Mouse (Mus musculus) testis, adult 2 months (tissue): ENCODE data around the gene Ppp6c.

Source experiments
- CTCF ChIP-seq: fragments of 200-500 bp; IDR thresholded peaks from 2 replicates; pipeline ENCODE4 v1.5.1; 2012; ENCODE audit warnings: low read depth, mild to moderate bottlenecking, inconsistent platforms, low read length, moderate library complexity; ENCODE audit not compliant: control insufficient read depth, insufficient read depth, insufficient replicate concordance
- POLR2A ChIP-seq: fragments of 200-500 bp; IDR thresholded peaks from 2 replicates; pipeline ENCODE4 v1.6.1; 2012; ENCODE audit warnings: low read depth, mild to moderate bottlenecking, inconsistent platforms, low read length, moderate library complexity; ENCODE audit not compliant: control insufficient read depth

DNA sequence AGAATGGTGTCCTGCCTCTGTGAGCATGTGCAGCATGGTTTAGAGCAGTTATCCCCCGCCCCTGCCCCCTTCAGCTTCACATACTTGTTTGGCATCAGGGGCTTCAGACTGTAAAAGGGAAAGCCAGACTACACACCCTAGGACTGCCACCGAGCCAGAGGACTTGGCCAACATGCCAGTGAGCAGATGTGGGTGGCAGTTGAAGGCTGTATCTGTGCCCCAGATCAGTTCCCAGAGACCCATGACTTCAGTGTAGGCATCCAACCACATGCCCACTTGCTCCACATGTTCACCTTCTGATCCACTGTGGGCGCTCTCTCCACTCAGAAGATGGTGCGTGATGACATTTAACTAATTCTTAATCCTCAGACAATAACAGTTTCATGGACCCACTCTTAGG is 9.1 kb downstream of the Ppp6c start:
- TF ChIP-seq POLR2A, result no peak
- TF ChIP-seq CTCF, result no peak
